Mouse (Mus musculus) lung, postnatal 0 days (tissue): ENCODE data around the gene Ndufaf8. TPM values are rescaled to one million over a fixed set of nuclear protein-coding genes. Genes with fewer than 3 reads are reported as not detected.

Experiments
- ATAC-seq: fragments of 200-750 bp; cut with Nextera tagmentation; 2 replicates; pipeline ENCODE4 v1.8.0; 2017; ENCODE audit warnings: moderate library complexity
- DNase-seq: peaks from one replicate; pipeline ENCODE4 v3.0.0-alpha.2; 2016; ENCODE audit warnings: low spot score
- H3K27ac ChIP-seq: fragments of 300-500 bp; sonication (generic); 2 replicates; pipeline ENCODE4 v1.5.1; 2014; ENCODE audit warnings: antibody characterized with exemption, mild to moderate bottlenecking, low read length, mixed read lengths
- H3K27me3 ChIP-seq: fragments of 300-500 bp; sonication (generic); replicated peaks from 2 replicates; pipeline ENCODE4 v1.6.1; 2014; ENCODE audit warnings: low read length, mixed read lengths; ENCODE audit not compliant: insufficient read depth
- H3K36me3 ChIP-seq: fragments of 300-500 bp; sonication (generic); 2 replicates; pipeline ENCODE4 v1.6.1; 2014; ENCODE audit warnings: low read length, mixed read lengths; ENCODE audit not compliant: insufficient read depth
- H3K4me1 ChIP-seq: fragments of 300-500 bp; sonication (generic); 2 replicates; pipeline ENCODE4 v1.6.1; 2014; ENCODE audit warnings: antibody characterized with exemption, low read depth, low read length, mixed read lengths; ENCODE audit not compliant: insufficient read depth
- H3K4me2 ChIP-seq: fragments of 300-500 bp; sonication (generic); replicated peaks from 2 replicates; pipeline ENCODE4 v1.6.1; 2014; ENCODE audit warnings: low read depth, mild to moderate bottlenecking, low read length, moderate library complexity, mixed read lengths
- H3K4me3 ChIP-seq: fragments of 300-500 bp; sonication (generic); 2 replicates; pipeline ENCODE4 v1.5.1; 2014; ENCODE audit warnings: low read depth, low read length
- H3K9ac ChIP-seq: fragments of 300-500 bp; sonication (generic); replicated peaks from 2 replicates; pipeline ENCODE4 v1.6.1; 2014; ENCODE audit warnings: low read depth, mild to moderate bottlenecking
- H3K9me3 ChIP-seq: fragments of 300-500 bp; sonication (generic); 2 replicates; pipeline ENCODE4 v1.6.1; 2016; ENCODE audit warnings: low read length, mixed read lengths
- CTCF ChIP-seq: IDR thresholded peaks from 2 replicates; pipeline ENCODE4 v1.5.1; 2016; ENCODE audit warnings: antibody characterized with exemption, mild to moderate bottlenecking
- EP300 ChIP-seq: IDR thresholded peaks from 2 replicates; pipeline ENCODE4 v1.6.1; 2016; ENCODE audit warnings: antibody characterized with exemption, mild to moderate bottlenecking, control low read depth
- WGBS: fragments of 180-500 bp; shearing (Covaris S2); extraction: QIAGEN DNeasy Blood & Tissue Kit; methylation state at CpG from one replicate; pipeline ENCODE4 v1.1.7; 2014; 5-methylcytosine and 5-hydroxymethylcytosine counted together
- polyA plus RNA-seq: library from polyadenylated mRNA; unstranded; fragments of >200 nt; fragmentation: Nextera tagmentation; extraction: Ambion mirVana; gene quantifications from 2 replicates; pipeline ENCODE4 v1.2.1, GENCODE M21; 2015

The Ndufaf8 gene
- polyA plus RNA-seq, 1 experiment from 2014 or later, result 76.9 TPM

- ATAC-seq, result peak; percentile 35; the same call in 1 of the 2 replicates
Measured at GRCm38 (mm10) chr11:120067834-120068233, 30.9 kb upstream of the Ndufaf8 start.

GRCm38 (mm10) chr11:120069261-120069660 lies 29.5 kb upstream of the Ndufaf8 start:
- WGBS, result 40% methylated on average over 11 of the region's 11 CpGs
- no peak overlapping the region for H3K27ac ChIP-seq
- no peak overlapping the region for H3K4me2 ChIP-seq
- ATAC-seq, result no peak
- no peaks in the 10 kb centered on the region for H3K4me1 ChIP-seq
- no peak for TF ChIP-seq CTCF
- TF ChIP-seq EP300, result no peak
- no peaks in the 10 kb centered on the region for H3K27me3 ChIP-seq
- no peak overlapping the region for H3K4me3 ChIP-seq
- H3K9ac ChIP-seq, result no peak overlapping the region
- peaks cover 7% of the 10 kb centered on the region; the same call in 1 of the 2 replicates for H3K36me3 ChIP-seq
- no peaks in the 10 kb centered on the region for H3K9me3 ChIP-seq
- DNase-seq, result no peak

More at GRCm38 (mm10) chr11:120067834-120068233, 30.9 kb upstream of the Ndufaf8 start:
- H3K9me3 ChIP-seq, result no peaks in the 10 kb centered on the region
- H3K36me3 ChIP-seq, result peaks cover 7% of the 10 kb centered on the region; the same call in 1 of the 2 replicates
- H3K27me3 ChIP-seq, result no peaks in the 10 kb centered on the region
- H3K4me3 ChIP-seq, result no peak overlapping the region
- no peaks in the 10 kb centered on the region for H3K4me1 ChIP-seq
- no peak overlapping the region for H3K4me2 ChIP-seq
- WGBS, result 64% methylated on average over 17 of the region's 17 CpGs
- peak; percentile 63 for TF ChIP-seq CTCF
- TF ChIP-seq EP300, result no peak
- H3K9ac ChIP-seq, result no peak overlapping the region
- H3K27ac ChIP-seq, result no peak overlapping the region
- peak; percentile 21 for DNase-seq

GRCm38 (mm10) chr11:120070286-120070930 lies 28.3 kb upstream of the Ndufaf8 start:
- ATAC-seq (no peak), DNase-seq (no peak)
- no peak overlapping the region for H3K9ac ChIP-seq
- no peaks in the 10 kb centered on the region for H3K4me1 ChIP-seq
- H3K36me3 ChIP-seq, result peaks cover 7% of the 10 kb centered on the region; the same call in 1 of the 2 replicates
- H3K9me3 ChIP-seq, result no peaks in the 10 kb centered on the region
- no peak overlapping the region for H3K4me3 ChIP-seq
- H3K27ac ChIP-seq, result no peak overlapping the region
- H3K4me2 ChIP-seq, result no peak overlapping the region
- WGBS, result 93% methylated on average over 24 of the region's 27 CpGs
- no peaks in the 10 kb centered on the region for H3K27me3 ChIP-seq
- TF ChIP-seq CTCF (no peak), EP300 (no peak)

GRCm38 (mm10) chr11:120071065-120071464 lies 27.7 kb upstream of the Ndufaf8 start:
- Histone ChIP-seq H3K9me3 (no peaks in the 10 kb centered on the region), H3K4me3 (no peak overlapping the region), H3K4me2 (no peak overlapping the region), H3K27ac (no peak overlapping the region), H3K9ac (no peak overlapping the region), H3K4me1 (no peaks in the 10 kb centered on the region), H3K27me3 (no peaks in the 10 kb centered on the region), H3K36me3 (peaks cover 9% of the 10 kb centered on the region; the same call in 1 of the 2 replicates)
- 66% methylated on average over 12 of the region's 12 CpGs for WGBS
- TF ChIP-seq EP300 (no peak), CTCF (no peak)
- ATAC-seq (no peak), DNase-seq (peak; percentile 8)

GRCm38 (mm10) chr11:120071731-120072320 lies 26.9 kb upstream of the Ndufaf8 start:
- H3K27ac ChIP-seq, result no peak overlapping the region
- no peaks in the 10 kb centered on the region for H3K9me3 ChIP-seq
- ATAC-seq, result no peak
- no peak overlapping the region for H3K4me3 ChIP-seq
- H3K27me3 ChIP-seq, result no peaks in the 10 kb centered on the region
- TF ChIP-seq CTCF (no peak), EP300 (no peak)
- no peak for DNase-seq
- H3K4me1 ChIP-seq, result no peaks in the 10 kb centered on the region
- 73% methylated on average over 7 of the region's 7 CpGs for WGBS
- no peak overlapping the region for H3K9ac ChIP-seq
- H3K4me2 ChIP-seq, result no peak overlapping the region
- H3K36me3 ChIP-seq, result peaks cover 14% of the 10 kb centered on the region; the same call in 1 of the 2 replicates

GRCm38 (mm10) chr11:120072986-120073647 lies 25.6 kb upstream of the Ndufaf8 start:
- DNase-seq (no peak), ATAC-seq (no peak)
- 87% methylated on average over 9 of the region's 9 CpGs for WGBS
- no peaks in the 10 kb centered on the region for H3K9me3 ChIP-seq
- H3K9ac ChIP-seq, result no peak overlapping the region
- no peak overlapping the region for H3K4me3 ChIP-seq
- peaks cover 14% of the 10 kb centered on the region; the same call in 1 of the 2 replicates for H3K36me3 ChIP-seq
- TF ChIP-seq EP300 (no peak), CTCF (peak; percentile 47)
- no peak overlapping the region for H3K4me2 ChIP-seq
- H3K27me3 ChIP-seq, result no peaks in the 10 kb centered on the region
- H3K4me1 ChIP-seq, result no peaks in the 10 kb centered on the region
- no peak overlapping the region for H3K27ac ChIP-seq
